Mouse (Mus musculus): ENCODE measurements at regions not wholly inside any gene's neighbourhood (a gene's known extent, or its start where the extent isn't known, plus 50 kb on each side); places are given as distances from the start of the nearest gene placed in this dataset.

DNA sequence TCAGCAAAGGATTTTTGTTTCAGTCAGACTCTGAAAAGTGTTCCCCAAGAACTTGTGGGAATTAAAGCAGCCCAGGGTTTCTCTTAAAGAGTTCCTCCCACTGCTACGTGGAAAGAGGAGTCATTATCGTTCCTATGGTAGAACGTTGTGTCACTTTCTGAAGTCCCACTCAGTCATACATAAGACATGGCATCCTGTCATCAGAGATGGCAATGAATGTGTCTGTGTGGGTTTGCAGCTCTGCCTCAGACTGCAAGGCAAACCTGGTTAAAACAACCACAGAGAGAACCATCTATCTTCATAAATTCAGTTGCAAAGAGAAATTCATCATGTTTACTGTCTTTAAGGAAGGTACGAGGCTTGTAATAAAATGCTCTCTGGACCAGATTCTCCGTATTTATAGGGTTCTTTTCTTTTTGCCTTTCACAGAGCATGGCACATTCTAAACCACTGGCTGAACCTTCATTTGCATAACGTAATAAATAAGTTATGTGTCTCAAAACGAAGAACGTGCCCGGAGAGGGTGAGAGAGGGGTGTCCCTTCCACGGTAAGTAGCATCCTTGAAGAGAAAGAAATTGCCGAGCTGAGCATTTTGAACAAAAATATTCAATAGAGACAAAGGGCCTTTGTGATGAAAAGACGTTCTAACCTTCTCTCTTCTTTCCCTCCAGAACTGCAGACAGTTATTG lies 194.7 kb upstream of the Gm10306 start:
- TF ChIP-seq POLR2AphosphoS5 (IDR thresholded peaks at IDR 0.05; ENCODE audit: borderline replicate concordance, low read depth, low read length) (no peak), CHD1 (IDR thresholded peaks at IDR 0.05; ENCODE audit: low read depth, low read length) (no peak), MXI1 (IDR thresholded peaks at IDR 0.05; ENCODE audit: low read depth, low read length) (no peak), CTCF (IDR thresholded peaks at IDR 0.05 in 2 of 3, conservative IDR thresholded peaks at IDR 0.05 in 1 of 3; ENCODE audit: control insufficient read depth in 1 of 3, insufficient read depth in 1 of 3, low read depth in 2 of 3, low read length in 3 of 3, poor library complexity in 1 of 3, severe bottlenecking in 1 of 3) (no peak), CHD2 (IDR thresholded peaks at IDR 0.05; ENCODE audit: low read length) (no peak), POLR2A (IDR thresholded peaks at IDR 0.05; ENCODE audit: control insufficient read depth in 1 of 2, insufficient read depth in 1 of 2, low read depth in 1 of 2, low read length in 2 of 2, poor library complexity in 1 of 2) (no peak), MYB (IDR thresholded peaks at IDR 0.05; ENCODE audit: low read depth, low read length) (no peak), GATA1 (IDR thresholded peaks at IDR 0.05; ENCODE audit: low read depth, low read length) (no peak), POLR2AphosphoS2 (IDR thresholded peaks at IDR 0.05; ENCODE audit: low read length) (no peak), MAX (IDR thresholded peaks at IDR 0.05; ENCODE audit: low read length) (no peak), KAT2A (conservative IDR thresholded peaks at IDR 0.05; ENCODE audit: low read depth, low read length) (no peak), MAFK (IDR thresholded peaks at IDR 0.05; ENCODE audit: borderline replicate concordance, low read depth, low read length) (no peak)
